Mouse (Mus musculus): ENCODE data around the gene Nabp2. TPM values are rescaled to one million over a fixed set of nuclear protein-coding genes. Genes with fewer than 3 reads are reported as not detected.

Gene Nabp2
- polyA plus RNA-seq, 1 experiment, result 37.8 TPM

GRCm38 (mm10) chr10:128372989-128373748, 38.1 kb downstream of the Nabp2 start:
- H3K4me3 ChIP-seq (ENCODE audit: low read depth, low read length), result no peak overlapping the region
- 64% methylated on average over 6 of the region's 6 CpGs for WGBS
- TF ChIP-seq CTCF (IDR thresholded peaks at IDR 0.05; ENCODE audit: extremely low read depth, insufficient read length, insufficient replicate concordance, low read depth, low read length), result no peak
- no peak for TF ChIP-seq POLR2A (IDR thresholded peaks at IDR 0.05; ENCODE audit: low read depth, low read length)
- H3K4me1 ChIP-seq (ENCODE audit: control insufficient read depth, insufficient read depth, insufficient read length, low read length), result peaks cover 18% of the 10 kb centered on the region
- no peaks in the 10 kb centered on the region for H3K27me3 ChIP-seq (ENCODE audit: control insufficient read depth, insufficient read depth, low read length)
- H3K36me3 ChIP-seq (ENCODE audit: control insufficient read depth, insufficient read depth, low read length), result no peaks in the 10 kb centered on the region
- H3K27ac ChIP-seq (ENCODE audit: insufficient read depth, low read depth, low read length), result no peak overlapping the region

- 80% methylated on average over 5 of the region's 5 CpGs for WGBS
- Histone ChIP-seq H3K27ac (ENCODE audit: insufficient read depth, low read depth, low read length) (no peak overlapping the region), H3K4me1 (ENCODE audit: control insufficient read depth, insufficient read depth, insufficient read length, low read length) (peaks cover 15% of the 10 kb centered on the region), H3K36me3 (ENCODE audit: control insufficient read depth, insufficient read depth, low read length) (no peaks in the 10 kb centered on the region), H3K4me3 (ENCODE audit: low read depth, low read length) (no peak overlapping the region), H3K27me3 (ENCODE audit: control insufficient read depth, insufficient read depth, low read length) (no peaks in the 10 kb centered on the region)
- TF ChIP-seq POLR2A (IDR thresholded peaks at IDR 0.05; ENCODE audit: low read depth, low read length) (no peak), CTCF (IDR thresholded peaks at IDR 0.05; ENCODE audit: extremely low read depth, insufficient read length, insufficient replicate concordance, low read depth, low read length) (peak; percentile 33; the same call in 1 of the 2 replicates)
These were observed 39.1 kb downstream of the Nabp2 start for GRCm38 (mm10) chr10:128372142-128372541.

DNA sequence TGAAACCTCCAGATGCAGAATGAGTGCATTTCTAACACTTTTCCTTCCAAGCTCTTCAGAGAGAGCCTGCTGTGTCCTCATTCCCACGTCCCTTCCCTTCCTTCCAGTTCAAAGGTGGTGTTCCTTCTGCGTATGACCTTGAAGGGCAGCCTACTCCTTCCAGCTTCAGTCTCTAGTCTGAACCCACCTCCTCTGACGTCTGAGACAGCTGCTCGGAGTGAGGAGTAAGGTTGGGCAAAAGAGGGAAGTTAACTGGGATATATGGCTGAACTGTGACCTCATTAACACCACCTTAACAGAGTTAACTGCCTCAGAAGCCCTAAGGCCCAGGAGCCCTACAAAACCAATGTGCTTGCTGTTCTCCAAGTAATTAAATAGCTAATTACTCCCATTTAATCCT, 40.7 kb downstream of the Nabp2 start:
- TF ChIP-seq POLR2A (IDR thresholded peaks at IDR 0.05; ENCODE audit: low read depth, low read length), result no peak
- no peak for TF ChIP-seq CTCF (IDR thresholded peaks at IDR 0.05; ENCODE audit: extremely low read depth, insufficient read length, insufficient replicate concordance, low read depth, low read length)
- Histone ChIP-seq H3K4me1 (ENCODE audit: control insufficient read depth, insufficient read depth, insufficient read length, low read length) (peaks cover 12% of the 10 kb centered on the region), H3K27me3 (ENCODE audit: control insufficient read depth, insufficient read depth, low read length) (no peaks in the 10 kb centered on the region), H3K27ac (ENCODE audit: insufficient read depth, low read depth, low read length) (peak overlapping the region; percentile 73), H3K36me3 (ENCODE audit: control insufficient read depth, insufficient read depth, low read length) (no peaks in the 10 kb centered on the region), H3K4me3 (ENCODE audit: low read depth, low read length) (no peak overlapping the region)
- 25% methylated on average over 4 of the region's 4 CpGs for WGBS

- 57% methylated on average over 6 of the region's 6 CpGs for WGBS
These were observed 41.3 kb downstream of the Nabp2 start for GRCm38 (mm10) chr10:128370021-128370420.

DNA sequence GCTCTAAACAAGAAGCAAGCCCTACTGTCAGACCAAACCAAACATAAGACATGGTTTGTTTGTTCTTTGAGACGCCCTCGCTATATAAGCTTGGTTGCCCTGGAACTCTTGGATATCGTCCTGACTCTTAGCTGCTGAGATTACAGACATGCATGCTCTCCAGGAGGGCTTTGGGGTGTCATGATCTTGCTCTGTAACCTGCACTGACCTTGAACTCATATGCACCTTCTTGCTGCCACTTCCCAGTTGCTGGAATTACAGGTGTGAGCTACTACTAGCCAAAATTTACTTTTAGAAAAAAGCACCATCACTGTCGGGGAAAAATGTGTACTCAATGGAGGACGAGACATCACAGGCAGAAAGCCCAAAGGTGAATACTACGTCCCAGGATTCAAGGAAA, 41.7 kb downstream of the Nabp2 start:
- H3K4me3 ChIP-seq (ENCODE audit: low read depth, low read length), result no peak overlapping the region
- TF ChIP-seq POLR2A (IDR thresholded peaks at IDR 0.05; ENCODE audit: low read depth, low read length) (no peak), CTCF (IDR thresholded peaks at IDR 0.05; ENCODE audit: extremely low read depth, insufficient read length, insufficient replicate concordance, low read depth, low read length) (no peak)
- 48% methylated on average over 6 of the region's 6 CpGs for WGBS
- peaks cover 12% of the 10 kb centered on the region for H3K4me1 ChIP-seq (ENCODE audit: control insufficient read depth, insufficient read depth, insufficient read length, low read length)
- H3K27me3 ChIP-seq (ENCODE audit: control insufficient read depth, insufficient read depth, low read length), result no peaks in the 10 kb centered on the region
- peak overlapping the region; percentile 96 for H3K27ac ChIP-seq (ENCODE audit: insufficient read depth, low read depth, low read length)
- H3K36me3 ChIP-seq (ENCODE audit: control insufficient read depth, insufficient read depth, low read length), result peaks cover 6% of the 10 kb centered on the region

More at GRCm38 (mm10) chr10:128370021-128370420, 41.3 kb downstream of the Nabp2 start:
- Histone ChIP-seq H3K4me3 (ENCODE audit: low read depth, low read length) (no peak overlapping the region), H3K4me1 (ENCODE audit: control insufficient read depth, insufficient read depth, insufficient read length, low read length) (peaks cover 12% of the 10 kb centered on the region), H3K27me3 (ENCODE audit: control insufficient read depth, insufficient read depth, low read length) (no peaks in the 10 kb centered on the region), H3K27ac (ENCODE audit: insufficient read depth, low read depth, low read length) (peak overlapping the region; percentile 73), H3K36me3 (ENCODE audit: control insufficient read depth, insufficient read depth, low read length) (peaks cover 3% of the 10 kb centered on the region)
- no peak for TF ChIP-seq POLR2A (IDR thresholded peaks at IDR 0.05; ENCODE audit: low read depth, low read length)
- TF ChIP-seq CTCF (IDR thresholded peaks at IDR 0.05; ENCODE audit: extremely low read depth, insufficient read length, insufficient replicate concordance, low read depth, low read length), result no peak

DNA sequence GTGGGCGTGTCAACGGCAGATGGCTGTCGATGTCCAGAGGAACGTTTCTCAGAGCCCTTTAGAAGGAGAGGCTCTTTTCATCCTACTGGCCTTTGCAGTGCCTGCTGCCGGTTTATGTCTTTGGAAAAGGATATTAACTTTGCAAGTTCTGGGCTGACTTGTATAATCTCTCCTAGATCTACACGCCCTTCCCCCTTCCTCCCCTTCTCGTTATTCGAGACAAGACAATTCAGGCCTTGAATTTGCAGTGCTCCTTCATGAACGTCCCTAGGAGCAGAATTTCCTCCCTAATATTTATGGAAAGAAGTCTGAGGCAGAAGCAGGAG, 42.1 kb downstream of the Nabp2 start:
- peak overlapping the region; percentile 85 for H3K4me3 ChIP-seq (ENCODE audit: low read depth, low read length)
- WGBS, result 3% methylated on average over 9 of the region's 9 CpGs
- H3K36me3 ChIP-seq (ENCODE audit: control insufficient read depth, insufficient read depth, low read length), result peaks cover 6% of the 10 kb centered on the region
- no peaks in the 10 kb centered on the region for H3K27me3 ChIP-seq (ENCODE audit: control insufficient read depth, insufficient read depth, low read length)
- H3K27ac ChIP-seq (ENCODE audit: insufficient read depth, low read depth, low read length), result peak overlapping the region; percentile 96
- H3K4me1 ChIP-seq (ENCODE audit: control insufficient read depth, insufficient read depth, insufficient read length, low read length), result peaks cover 12% of the 10 kb centered on the region
- TF ChIP-seq POLR2A (IDR thresholded peaks at IDR 0.05; ENCODE audit: low read depth, low read length), result no peak
- no peak for TF ChIP-seq CTCF (IDR thresholded peaks at IDR 0.05; ENCODE audit: extremely low read depth, insufficient read length, insufficient replicate concordance, low read depth, low read length)

GRCm38 (mm10) chr10:128368402-128369217, 42.7 kb downstream of the Nabp2 start, which contains the start of gene Coq10a:
Coq10a (minus strand) TSS chr10:128368997.
- H3K4me3 ChIP-seq (ENCODE audit: low read depth, low read length), result peak within 1 kb of the TSS; percentile 85
- peaks cover 12% of the 10 kb centered on the region for H3K4me1 ChIP-seq (ENCODE audit: control insufficient read depth, insufficient read depth, insufficient read length, low read length)
- H3K27me3 ChIP-seq (ENCODE audit: control insufficient read depth, insufficient read depth, low read length), result no peaks in the 10 kb centered on the region
- peak; percentile 71; the same call in 1 of the 2 replicates for TF ChIP-seq POLR2A (IDR thresholded peaks at IDR 0.05; ENCODE audit: low read depth, low read length)
- TF ChIP-seq CTCF (IDR thresholded peaks at IDR 0.05; ENCODE audit: extremely low read depth, insufficient read length, insufficient replicate concordance, low read depth, low read length), result no peak
- H3K27ac ChIP-seq (ENCODE audit: insufficient read depth, low read depth, low read length), result peak within 1 kb of the TSS; percentile 96
- peaks cover 8% of the 10 kb centered on the region for H3K36me3 ChIP-seq (ENCODE audit: control insufficient read depth, insufficient read depth, low read length)
- WGBS, result under 1% methylated on average over 87 of the region's 87 CpGs
